Mouse (Mus musculus) brain, embryonic 14.5 days (tissue): ENCODE measurements around the gene Tubal3. TPM values are rescaled to one million over a fixed set of nuclear protein-coding genes. Genes with fewer than 3 reads are reported as not detected.

Source experiments
- DNase-seq: peaks from one replicate; pipeline ENCODE4 v3.0.0-alpha.2; 2011; ENCODE audit warnings: low read depth
- CTCF ChIP-seq: fragments of 200-500 bp; IDR thresholded peaks from 2 replicates; pipeline ENCODE4 v1.5.1; 2012; ENCODE audit warnings: inconsistent platforms, mild to moderate bottlenecking, moderate library complexity, borderline replicate concordance; ENCODE audit not compliant: insufficient read depth, insufficient read length; ENCODE audit errors: extremely low read depth
- POLR2A ChIP-seq: fragments of 200-500 bp; IDR thresholded peaks from 2 replicates; pipeline ENCODE4 v1.6.1; 2012; ENCODE audit warnings: mild to moderate bottlenecking, inconsistent platforms, borderline replicate concordance; ENCODE audit not compliant: poor library complexity, insufficient read depth, insufficient read length, severe bottlenecking; ENCODE audit errors: extremely low read depth
- polyA plus RNA-seq: library from polyadenylated mRNA; depleted of rRNA; stranded (reverse); fragments of >200 nt; gene quantifications from 2 replicates; pipeline ENCODE4 v1.2.3, GENCODE M21; 2012; rRNA removed

Gene Tubal3
- polyA plus RNA-seq, 1 experiment: not detected

GRCm38 (mm10) chr13:3925632-3926031, 7.6 kb downstream of the Tubal3 start:
- no peak for DNase-seq
- TF ChIP-seq POLR2A (no peak), CTCF (no peak)

GRCm38 (mm10) chr13:3926046-3926445, 8.0 kb downstream of the Tubal3 start:
- no peak for DNase-seq
- TF ChIP-seq POLR2A (no peak), CTCF (no peak)

GRCm38 (mm10) chr13:3944699-3945098, 26.6 kb downstream of the Tubal3 start:
- no peak for DNase-seq
- no peak for TF ChIP-seq CTCF
- TF ChIP-seq POLR2A: no peak

GRCm38 (mm10) chr13:3945249-3945648, 27.2 kb downstream of the Tubal3 start, which contains the start of gene Ucn3:
Gene Ucn3 (minus strand): TSS chr13:3945349.
- no peak for DNase-seq
- TF ChIP-seq CTCF (no peak), POLR2A (no peak)

GRCm38 (mm10) chr13:3947267-3947666, 29.2 kb downstream of the Tubal3 start:
- no peak for TF ChIP-seq POLR2A
- TF ChIP-seq CTCF: no peak
- no peak for DNase-seq

GRCm38 (mm10) chr13:3949477-3949876, 31.4 kb downstream of the Tubal3 start:
- no peak for DNase-seq
- TF ChIP-seq CTCF (no peak), POLR2A (no peak)

GRCm38 (mm10) chr13:3951198-3951914, 33.3 kb downstream of the Tubal3 start:
- peak; percentile 51 for DNase-seq
- TF ChIP-seq CTCF (no peak), POLR2A (no peak)

GRCm38 (mm10) chr13:3968849-3969248, 50.8 kb downstream of the Tubal3 start:
- no peak for DNase-seq
- TF ChIP-seq POLR2A (no peak), CTCF (no peak)

Other genes starting within 250 kb of the Tubal3 start
- gene Calml3, start 114.0 kb upstream of the Tubal3 start, polyA plus RNA-seq: 0.11 and 0.43 TPM in 2 replicates
- 0.18 and 1.1 TPM in 2 replicates for gene Calm4, start 80.5 kb upstream of the Tubal3 start, polyA plus RNA-seq
- not detected in 2 replicates for gene Calm5, start 64.1 kb upstream of the Tubal3 start, polyA plus RNA-seq
- gene Net1, start 54 bp upstream of the Tubal3 start, polyA plus RNA-seq: 7.9 and 9.4 TPM in 2 replicates
- 0.05 and 0.09 TPM in 2 replicates for gene Ucn3, start 27.1 kb downstream of the Tubal3 start, polyA plus RNA-seq
- gene Akr1c14, start 130.7 kb downstream of the Tubal3 start, polyA plus RNA-seq: 0.26 and 0.38 TPM in 2 replicates
- 0.11 TPM in 1 of 2 replicates, not detected in the other for gene Akr1c18, start 232.4 kb downstream of the Tubal3 start, polyA plus RNA-seq